Mouse (Mus musculus) embryo, embryonic 11.5 days (tissue): ENCODE data around the gene Slc6a16.

Source experiments
- DNase-seq: peaks from one replicate; pipeline ENCODE4 v3.0.0-alpha.2; 2012; ENCODE audit warnings: low read depth, low spot score

Slc6a16 gene

DNA sequence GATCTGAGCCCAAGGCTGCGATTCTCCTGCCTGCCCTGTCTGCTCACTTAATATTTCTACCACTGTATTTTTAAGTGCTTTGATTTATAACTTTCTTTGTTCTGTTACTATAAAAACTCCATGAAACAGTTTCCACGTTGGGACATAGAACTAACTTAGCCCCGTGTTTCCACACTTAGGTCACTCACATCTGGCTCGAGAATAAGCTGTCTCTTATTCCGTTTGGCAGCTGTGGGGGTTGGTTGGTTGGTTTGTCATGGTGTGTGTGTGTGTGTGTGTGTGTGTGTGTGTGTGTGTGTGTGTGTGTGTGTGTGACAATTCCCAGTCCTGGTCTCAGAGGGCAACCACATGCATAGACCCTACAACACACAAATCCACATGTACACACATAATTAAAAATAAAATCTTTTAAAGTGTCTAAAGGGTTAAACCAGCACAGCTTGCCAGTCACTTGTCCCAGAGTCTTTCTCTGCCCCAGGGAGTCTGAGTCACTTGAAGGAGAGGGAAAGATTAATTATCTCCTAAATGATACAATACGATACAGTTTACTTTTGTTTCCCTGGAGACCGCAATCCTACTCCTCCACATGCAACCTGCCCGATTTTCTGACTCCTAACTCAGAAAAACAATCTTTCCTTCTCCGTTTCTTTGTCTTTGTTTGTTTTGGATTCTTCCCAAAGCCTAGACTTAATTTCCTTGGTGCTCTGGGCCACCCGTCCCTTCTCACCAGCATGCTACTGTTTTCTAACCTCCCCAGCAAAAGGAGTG, 72.0 kb downstream of the Slc6a16 start:
- DNase-seq = no peak

DNA sequence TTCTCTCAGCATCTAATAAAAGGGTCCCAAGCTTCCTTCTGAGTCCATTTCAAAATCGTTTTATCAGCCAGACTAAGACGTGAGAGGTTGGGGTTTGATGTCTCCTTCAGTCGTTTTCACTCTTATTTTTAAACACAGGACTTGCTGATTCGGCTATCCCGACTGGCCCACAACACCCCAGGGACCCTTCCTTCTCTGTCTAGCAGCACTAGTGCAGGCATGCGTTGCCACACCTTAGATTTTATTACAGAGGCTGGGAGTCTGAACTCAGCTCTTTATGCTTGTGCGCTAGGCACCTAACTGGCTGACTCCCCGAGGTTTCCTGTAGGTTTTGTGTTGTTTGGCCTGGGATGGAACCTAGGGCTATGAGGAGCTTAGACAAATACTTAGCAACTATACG, 72.6 kb downstream of the Slc6a16 start:
- no peak for DNase-seq

DNA sequence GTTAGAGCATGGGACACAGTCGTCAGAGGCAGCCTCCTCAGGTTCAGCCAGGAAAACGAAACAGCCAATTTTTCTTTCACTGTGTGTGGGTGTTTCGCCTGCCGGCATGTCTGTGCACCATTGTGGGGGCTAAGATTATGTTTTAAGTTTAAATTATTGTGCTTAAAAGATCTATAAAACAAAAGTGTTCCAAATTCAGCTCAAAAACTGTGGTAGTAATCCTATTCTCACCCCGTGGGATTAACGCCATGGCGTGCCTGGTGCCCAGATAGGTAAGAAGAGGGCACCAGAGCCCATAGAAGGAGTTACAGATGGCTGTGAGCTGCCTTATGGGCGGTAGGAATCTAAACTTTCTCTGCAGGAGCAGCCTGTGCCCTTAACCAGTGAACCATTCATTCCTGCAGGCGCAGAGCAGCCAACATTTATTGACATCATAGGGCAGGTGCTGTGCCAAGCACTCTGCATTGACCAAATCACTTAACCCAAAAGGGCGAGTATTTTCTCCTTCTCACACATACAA, 74.4 kb downstream of the Slc6a16 start:
- DNase-seq = no peak

DNA sequence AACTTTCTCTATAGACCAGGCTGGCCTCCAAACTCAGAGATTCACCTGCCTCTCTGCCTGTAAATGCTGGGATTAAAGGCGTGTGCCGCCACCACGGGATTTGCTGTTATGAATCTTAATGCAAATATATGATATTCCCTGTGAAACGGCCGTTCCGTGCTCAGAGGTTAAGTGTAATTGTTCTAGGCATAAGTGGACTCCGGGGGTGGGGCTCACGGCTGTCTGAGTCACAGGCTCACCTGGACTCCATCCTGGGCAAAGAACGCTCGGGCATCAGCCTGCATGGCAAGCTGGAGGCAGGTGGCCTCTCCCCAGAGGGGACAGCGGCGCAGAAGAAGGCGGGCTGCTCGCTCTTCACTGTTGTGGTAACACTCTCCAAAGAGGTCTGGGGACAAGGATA, 75.7 kb downstream of the Slc6a16 start:
- no peak for DNase-seq

DNA sequence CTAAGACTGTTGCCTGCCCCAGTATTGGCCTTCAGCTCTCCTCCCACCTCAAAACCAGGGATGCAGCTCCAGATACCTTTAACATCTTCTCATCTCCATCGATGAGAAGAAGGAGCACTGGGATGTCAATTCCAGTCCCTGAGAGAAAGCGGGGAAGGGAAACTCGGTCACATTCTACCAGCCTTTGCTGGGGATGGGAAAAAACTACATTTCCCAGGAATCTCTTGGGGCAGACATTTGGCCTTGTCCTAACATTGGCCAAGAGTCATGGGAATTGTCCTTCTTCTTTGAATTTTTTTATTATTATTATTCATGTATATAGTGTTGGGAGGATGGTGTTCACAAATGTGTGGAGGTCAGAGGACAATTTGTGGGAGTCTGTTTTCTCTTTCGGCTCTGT, 81.4 kb downstream of the Slc6a16 start:
- DNase-seq = no peak
